9 mouse cellular contexts compared by ENCODE assay signal in the genomic region with DNA sequence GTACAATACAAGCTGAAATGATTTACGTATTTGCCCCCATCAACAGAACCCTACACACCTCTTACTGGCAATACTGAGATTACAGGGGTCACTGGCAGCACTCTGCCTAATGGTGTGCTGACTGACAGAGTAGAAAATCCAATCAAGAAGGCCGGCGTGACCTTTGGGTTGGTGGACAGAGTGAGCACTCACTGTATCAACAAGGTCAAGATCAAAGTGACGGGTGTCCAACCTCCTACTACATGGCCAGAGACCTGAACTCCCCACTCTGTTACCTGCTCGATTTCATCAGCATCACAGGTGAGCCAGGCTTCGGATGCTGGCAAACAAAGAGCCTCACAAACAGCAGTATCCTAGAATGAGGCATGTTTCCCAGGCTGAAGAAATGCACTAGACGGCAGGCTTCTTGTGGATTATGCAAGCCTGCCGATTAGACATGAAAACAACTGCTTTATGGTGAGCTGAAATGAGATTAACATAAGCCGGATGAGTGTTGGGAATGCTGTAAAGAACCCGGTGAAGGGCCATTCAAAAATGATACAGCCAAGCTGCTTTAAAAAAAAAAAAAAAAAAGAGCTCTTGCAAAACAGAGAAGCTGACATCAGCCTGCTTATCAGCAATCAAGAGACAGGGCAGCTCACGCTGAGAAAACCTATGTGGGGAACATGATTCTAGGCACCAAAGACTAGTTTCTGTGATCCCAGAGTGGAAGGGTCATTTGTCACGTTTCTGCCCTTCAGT.
DNase-seq lines count a peak whose midpoint lies in the region; ATAC-seq and TF ChIP-seq lines count a peak whose summit lies in the region.
"Had no signal": no experiment of that assay in that cellular context is flagged by ENCODE, and none has a peak within 500 bp of the region (broad histone marks: within the 10 kb centered on the region; RNA-seq: fewer than 3 reads in every experiment).

No protein-coding gene starts in this region.

- no peak for ATAC-seq in liver, embryonic 11.5 days (replicated peaks; ENCODE audit: low FRiP score)
- peak; percentile 57 for ATAC-seq in hindbrain, postnatal 0 days
- ATAC-seq in neural tube, embryonic 15.5 days (ENCODE audit: low FRiP score): peak; percentile 30; the same call in 1 of the 2 replicates
- no peak for ATAC-seq in megakaryocyte, adult 5-6 weeks (ENCODE audit: poor library complexity, severe bottlenecking)
- ATAC-seq in heart, embryonic 11.5 days (replicated peaks; ENCODE audit: insufficient number of reproducible peaks, low FRiP score, low TSS enrichment): no peak

- TF ChIP-seq POLR2A in liver, adult 2 months (IDR thresholded peaks at IDR 0.05; ENCODE audit: extremely low read depth, insufficient read depth, low read length): no peak

- no peak overlapping the region for H3K27ac ChIP-seq in liver, adult 2 months (replicated peaks; ENCODE audit: insufficient read depth, low read depth, low read length)
- no peak overlapping the region for H3K27ac ChIP-seq in liver, embryonic 11.5 days (ENCODE audit: low read depth, low read length)
- H3K27ac ChIP-seq in hindbrain, postnatal 0 days: peak overlapping the region; percentile 27; the same call in 1 of the 2 replicates
- peak overlapping the region; percentile 63 for H3K27ac ChIP-seq in neural tube, embryonic 15.5 days (replicated peaks)
- H3K27ac ChIP-seq in heart, embryonic 11.5 days (ENCODE audit: low read depth, low read length): no peak overlapping the region
- H3K27ac ChIP-seq: limb, embryonic 10.5 days had no signal

- no peak for TF ChIP-seq CTCF in liver, adult 2 months (IDR thresholded peaks at IDR 0.05; ENCODE audit: low read depth, low read length)
- no peak for TF ChIP-seq CTCF in hindbrain, postnatal 0 days (IDR thresholded peaks at IDR 0.05; ENCODE audit: low read depth)

- H3K36me3 ChIP-seq in liver, adult 2 months (ENCODE audit: control insufficient read depth, insufficient read depth, low read length): no peaks in the 10 kb centered on the region
- H3K36me3 ChIP-seq in liver, embryonic 11.5 days (ENCODE audit: control insufficient read depth, insufficient read depth, low read length): no peaks in the 10 kb centered on the region
- no peaks in the 10 kb centered on the region for H3K36me3 ChIP-seq in hindbrain, postnatal 0 days (ENCODE audit: insufficient read depth, low read length)
- H3K36me3 ChIP-seq in neural tube, embryonic 15.5 days: no peaks in the 10 kb centered on the region
- H3K36me3 ChIP-seq in heart, embryonic 11.5 days (ENCODE audit: control insufficient read depth, insufficient read depth, low read length): no peaks in the 10 kb centered on the region
- H3K36me3 ChIP-seq: limb, embryonic 10.5 days had no signal

- H3K4me2 ChIP-seq in liver, embryonic 11.5 days: no peak overlapping the region
- no peak overlapping the region for H3K4me2 ChIP-seq in hindbrain, postnatal 0 days (ENCODE audit: low read depth, low read length)
- H3K4me2 ChIP-seq in neural tube, embryonic 15.5 days: 0 out of 2 replicates have a peak overlapping the region, but pooled peaks have one; percentile 9
- H3K4me2 ChIP-seq in heart, embryonic 11.5 days: no peak overlapping the region

- H3K9me3 ChIP-seq in liver, embryonic 11.5 days (ENCODE audit: control insufficient read depth, low read length): no peaks in the 10 kb centered on the region
- H3K9me3 ChIP-seq in hindbrain, postnatal 0 days (ENCODE audit: low read length): no peaks in the 10 kb centered on the region
- no peaks in the 10 kb centered on the region for H3K9me3 ChIP-seq in neural tube, embryonic 15.5 days (replicated peaks)
- no peaks in the 10 kb centered on the region for H3K9me3 ChIP-seq in heart, embryonic 11.5 days (replicated peaks; ENCODE audit: control insufficient read depth, low read length)
- H3K9me3 ChIP-seq: limb, embryonic 10.5 days had no signal

- peak; percentile 82 for DNase-seq in liver, adult 2 months (ENCODE audit: extremely low read depth, low read depth, low spot score)
- DNase-seq in liver, embryonic 11.5 days (ENCODE audit: low spot score): no peak
- peak; percentile 66 for DNase-seq in embryo, embryonic 11 days
- peak; percentile 16 for DNase-seq in hindbrain, postnatal 0 days (ENCODE audit: low spot score)
- DNase-seq in right cerebral cortex, adult 18-20 months: no peak

- WGBS in liver, adult 2 months: 20% methylated on average over 12 of the region's 12 CpGs
- 49% methylated on average over 12 of the region's 12 CpGs for WGBS in liver, embryonic 11.5 days
- 15% methylated on average over 12 of the region's 12 CpGs for WGBS in hindbrain, postnatal 0 days
- WGBS in neural tube, embryonic 15.5 days: 18% methylated on average over 12 of the region's 12 CpGs
- WGBS in heart, embryonic 11.5 days (ENCODE audit: insufficient replicate concordance): 25% methylated on average over 12 of the region's 12 CpGs

- H3K27me3 ChIP-seq in liver, adult 2 months (ENCODE audit: control insufficient read depth, insufficient read depth, low read length): no peaks in the 10 kb centered on the region
- no peaks in the 10 kb centered on the region for H3K27me3 ChIP-seq in liver, embryonic 11.5 days (replicated peaks; ENCODE audit: control insufficient read depth, insufficient read depth, low read length)
- H3K27me3 ChIP-seq in hindbrain, postnatal 0 days (ENCODE audit: insufficient read depth, low read length): no peaks in the 10 kb centered on the region
- no peaks in the 10 kb centered on the region for H3K27me3 ChIP-seq in neural tube, embryonic 15.5 days (replicated peaks)
- no peaks in the 10 kb centered on the region for H3K27me3 ChIP-seq in heart, embryonic 11.5 days (ENCODE audit: control insufficient read depth, insufficient read depth, low read length)

- no peaks in the 10 kb centered on the region for H3K79me2 ChIP-seq in liver, adult 2 months (ENCODE audit: control insufficient read depth, insufficient read depth, low read length)

- H3K4me1 ChIP-seq in liver, adult 2 months (ENCODE audit: control insufficient read depth, insufficient read depth, low read length): no peaks in the 10 kb centered on the region
- 0 out of 2 replicates have a peak, but pooled peaks cover 8% of the 10 kb centered on the region for H3K4me1 ChIP-seq in liver, embryonic 11.5 days (replicated peaks; ENCODE audit: control insufficient read depth, insufficient read depth, low read length)
- peaks cover 19% of the 10 kb centered on the region for H3K4me1 ChIP-seq in hindbrain, postnatal 0 days (ENCODE audit: insufficient read depth, low read length)
- H3K4me1 ChIP-seq in neural tube, embryonic 15.5 days: peaks cover 28% of the 10 kb centered on the region
- H3K4me1 ChIP-seq in heart, embryonic 11.5 days (ENCODE audit: control insufficient read depth, insufficient read depth, low read length): peaks cover 10% of the 10 kb centered on the region

- no peak overlapping the region for H3K4me3 ChIP-seq in liver, adult 2 months (ENCODE audit: insufficient read depth, low read depth, low read length)
- H3K4me3 ChIP-seq in liver, embryonic 11.5 days (ENCODE audit: low read depth, low read length): no peak overlapping the region
- H3K4me3 ChIP-seq in hindbrain, postnatal 0 days (ENCODE audit: low read length): no peak overlapping the region
- H3K4me3 ChIP-seq in neural tube, embryonic 15.5 days (replicated peaks): no peak overlapping the region
- no peak overlapping the region for H3K4me3 ChIP-seq in heart, embryonic 11.5 days (ENCODE audit: low read depth, low read length)
- H3K4me3 ChIP-seq: limb, embryonic 10.5 days had no signal

- no peak overlapping the region for H3K9ac ChIP-seq in liver, adult 2 months (ENCODE audit: low read depth, low read length)
- H3K9ac ChIP-seq in liver, embryonic 11.5 days (ENCODE audit: low read depth, low read length): no peak overlapping the region
- H3K9ac ChIP-seq in hindbrain, postnatal 0 days (replicated peaks; ENCODE audit: low read length): no peak overlapping the region
- no peak overlapping the region for H3K9ac ChIP-seq in neural tube, embryonic 15.5 days (replicated peaks)
- H3K9ac ChIP-seq in heart, embryonic 11.5 days (ENCODE audit: low read depth, low read length): no peak overlapping the region

Comparison
In these comparisons a context has a peak if more than half of its experiments do, and no peak if none do; other contexts are left out.
1. DNase-seq: peak in liver, adult 2 months (single experiment), embryo, embryonic 11 days (single experiment) and hindbrain, postnatal 0 days (single experiment); none in liver, embryonic 11.5 days (single experiment) and right cerebral cortex, adult 18-20 months (single experiment).
2. H3K27ac ChIP-seq: peak in hindbrain, postnatal 0 days (single experiment) and neural tube, embryonic 15.5 days (single experiment); none in liver, adult 2 months (single experiment), liver, embryonic 11.5 days (single experiment) and heart, embryonic 11.5 days (single experiment).
3. ATAC-seq: peak in hindbrain, postnatal 0 days (single experiment) and neural tube, embryonic 15.5 days (single experiment); none in liver, embryonic 11.5 days (single experiment), megakaryocyte, adult 5-6 weeks (single experiment) and heart, embryonic 11.5 days (single experiment).